Mouse (Mus musculus) limb, embryonic 12.5 days (tissue): ENCODE data around the gene Fam83e. TPM values are rescaled to one million over a fixed set of nuclear protein-coding genes. Genes with fewer than 3 reads are reported as not detected.

Source experiments
- ATAC-seq: fragments of 200-750 bp; cut with Nextera tagmentation; 2 replicates; pipeline ENCODE4 v1.8.0; 2017; ENCODE audit warnings: low read depth, moderate TSS enrichment; ENCODE audit not compliant: insufficient number of reproducible peaks, insufficient read depth, low FRiP score, low TSS enrichment
- H3K27ac ChIP-seq: fragments of 300-500 bp; sonication (generic); 2 replicates; pipeline ENCODE4 v1.5.1; 2016; ENCODE audit warnings: mild to moderate bottlenecking, moderate library complexity
- H3K27me3 ChIP-seq: fragments of 300-500 bp; sonication (generic); 2 replicates; pipeline ENCODE4 v1.6.1; 2016; ENCODE audit warnings: mild to moderate bottlenecking, moderate library complexity
- H3K36me3 ChIP-seq: fragments of 300-500 bp; sonication (generic); 2 replicates; pipeline ENCODE4 v1.6.1; 2016; ENCODE audit warnings: mild to moderate bottlenecking, moderate library complexity
- H3K4me1 ChIP-seq: fragments of 300-500 bp; sonication (generic); replicated peaks from 2 replicates; pipeline ENCODE4 v1.6.1; 2016
- H3K4me2 ChIP-seq: fragments of 300-500 bp; sonication (generic); 2 replicates; pipeline ENCODE4 v1.6.1; 2016; ENCODE audit warnings: mild to moderate bottlenecking, moderate library complexity
- H3K4me3 ChIP-seq: fragments of 300-500 bp; sonication (generic); replicated peaks from 2 replicates; pipeline ENCODE4 v1.5.1; 2016; ENCODE audit warnings: mild to moderate bottlenecking
- H3K9ac ChIP-seq: fragments of 300-500 bp; sonication (generic); replicated peaks from 2 replicates; pipeline ENCODE4 v1.6.1; 2016; ENCODE audit warnings: mild to moderate bottlenecking, moderate library complexity
- H3K9me3 ChIP-seq: fragments of 300-500 bp; sonication (generic); 2 replicates; pipeline ENCODE4 v1.6.1; 2016; ENCODE audit warnings: mild to moderate bottlenecking, moderate library complexity
- WGBS: fragments of 180-500 bp; shearing (Covaris S2); methylation state at CpG from one replicate; pipeline ENCODE4 v1.1.7; 2016; 5-methylcytosine and 5-hydroxymethylcytosine counted together
- polyA plus RNA-seq: library from polyadenylated mRNA; unstranded; fragments of >200 nt; fragmentation: Nextera tagmentation; extraction: Ambion mirVana; gene quantifications from 2 replicates; pipeline ENCODE4 v1.2.1, GENCODE M21; 2016

Fam83e gene
- polyA plus RNA-seq, 1 experiment from 2014 or later = 1.3 TPM

DNA sequence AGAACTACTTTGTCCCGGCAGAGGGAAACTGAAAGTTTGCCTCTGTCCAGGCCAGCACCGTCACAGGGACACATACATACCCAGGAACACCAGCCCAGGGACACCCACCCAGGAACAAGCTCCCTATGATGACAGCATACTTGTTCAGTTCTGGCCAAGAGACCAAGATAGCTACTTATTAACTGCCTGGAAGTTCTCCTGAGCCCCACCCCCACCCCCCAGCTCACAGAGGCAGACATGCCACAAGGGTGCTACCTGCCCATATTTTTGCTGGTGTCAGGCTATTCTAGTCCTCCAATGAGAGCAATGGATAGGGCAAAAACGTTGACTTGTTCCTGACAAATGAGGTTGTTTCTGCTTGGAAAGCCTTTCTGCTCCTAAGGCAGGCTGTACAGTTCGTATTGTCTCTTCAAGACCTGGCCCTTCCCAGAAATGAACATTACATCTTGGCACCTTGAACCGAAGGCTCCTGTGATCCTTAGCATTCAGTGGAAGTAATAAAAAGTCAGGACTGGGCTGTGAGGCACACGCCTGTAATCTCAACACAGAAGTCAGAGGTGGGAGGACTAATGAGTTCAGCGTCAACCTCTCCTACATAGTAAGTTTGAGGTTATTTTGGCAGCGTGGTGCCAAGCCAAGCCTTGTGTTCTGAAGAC is 49.5 kb downstream of the Fam83e start:
- no peak for ATAC-seq
- Histone ChIP-seq H3K36me3 (no peaks in the 10 kb centered on the region), H3K27me3 (peaks cover 7% of the 10 kb centered on the region; the same call in 1 of the 2 replicates), H3K4me3 (no peak overlapping the region), H3K9me3 (peaks cover 5% of the 10 kb centered on the region; the same call in 1 of the 2 replicates), H3K9ac (no peak overlapping the region), H3K4me2 (no peak overlapping the region), H3K4me1 (no peaks in the 10 kb centered on the region), H3K27ac (no peak overlapping the region)
- 68% methylated on average over 8 of the region's 8 CpGs for WGBS

DNA sequence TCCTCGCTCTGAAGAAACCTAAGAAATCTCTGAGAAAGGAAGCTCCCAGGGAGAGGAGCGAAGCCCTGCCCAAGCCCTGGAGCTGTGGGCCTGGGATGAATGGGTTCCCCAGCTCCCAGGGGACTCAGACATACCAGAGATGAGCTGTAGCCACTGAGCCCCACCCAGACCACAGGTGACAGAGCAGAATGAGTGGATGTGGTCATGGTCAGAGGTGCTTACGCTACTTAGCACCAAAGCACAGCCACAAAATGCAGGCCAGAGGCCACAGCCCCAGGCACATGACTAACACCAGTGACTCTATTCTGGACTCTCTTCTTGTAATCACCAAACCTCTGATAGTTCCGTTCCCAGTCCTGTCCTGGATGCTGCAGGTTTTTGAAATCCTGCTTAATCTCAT is 50.1 kb downstream of the Fam83e start:
- no peak overlapping the region for H3K27ac ChIP-seq
- peaks cover 7% of the 10 kb centered on the region; the same call in 1 of the 2 replicates for H3K27me3 ChIP-seq
- no peaks in the 10 kb centered on the region for H3K4me1 ChIP-seq
- H3K9me3 ChIP-seq = peaks cover 5% of the 10 kb centered on the region; the same call in 1 of the 2 replicates
- 64% methylated on average over 4 of the region's 4 CpGs for WGBS
- ATAC-seq = no peak
- no peak overlapping the region for H3K4me2 ChIP-seq
- no peaks in the 10 kb centered on the region for H3K36me3 ChIP-seq
- no peak overlapping the region for H3K9ac ChIP-seq
- no peak overlapping the region for H3K4me3 ChIP-seq

DNA sequence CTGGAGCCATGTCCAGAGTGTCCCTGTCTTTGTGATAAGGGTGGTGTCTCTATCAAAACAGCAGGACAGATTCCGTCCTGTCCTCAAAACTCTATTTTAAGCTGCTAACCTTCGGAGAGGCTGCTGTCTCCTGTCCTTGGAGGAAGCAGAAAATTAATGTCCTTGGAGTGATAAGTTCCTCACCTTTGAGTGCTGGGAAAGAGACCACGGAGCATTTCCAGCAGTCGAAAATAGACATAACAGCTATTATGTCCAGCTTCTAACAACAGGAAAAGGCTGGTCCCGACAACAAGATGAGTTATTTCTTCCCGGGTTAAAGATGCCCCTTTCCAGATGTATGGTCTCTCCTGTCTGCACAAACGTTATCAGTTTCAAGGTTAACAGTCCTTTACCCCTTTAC is 54.2 kb downstream of the Fam83e start:
- Histone ChIP-seq H3K4me3 (no peak overlapping the region), H3K9ac (no peak overlapping the region), H3K9me3 (no peaks in the 10 kb centered on the region), H3K27me3 (peaks cover 31% of the 10 kb centered on the region), H3K4me2 (no peak overlapping the region), H3K36me3 (no peaks in the 10 kb centered on the region), H3K4me1 (no peaks in the 10 kb centered on the region; the same call in 1 of the 2 replicates), H3K27ac (no peak overlapping the region)
- ATAC-seq = no peak
- 76% methylated on average over 7 of the region's 7 CpGs for WGBS

Other genes with a start within 250 kb of the Fam83e start
- 1.4 TPM in 2 replicates for gene Tulp2, start 239.3 kb upstream of the Fam83e start, polyA plus RNA-seq
- gene Gm45808, start 234.4 kb upstream of the Fam83e start, polyA plus RNA-seq = not detected in 2 replicates
- gene Dhdh, start 232.4 kb upstream of the Fam83e start, polyA plus RNA-seq = 3.2 and 3.3 TPM in 2 replicates
- 149 and 160 TPM in 2 replicates for gene Nucb1, start 210.8 kb upstream of the Fam83e start, polyA plus RNA-seq
- 26.0 and 27.1 TPM in 2 replicates for gene Ppp1r15a, start 194.9 kb upstream of the Fam83e start, polyA plus RNA-seq
- 1.4 TPM in 2 replicates for gene Plekha4, start 194.9 kb upstream of the Fam83e start, polyA plus RNA-seq
- gene Hsd17b14, start 166.3 kb upstream of the Fam83e start, polyA plus RNA-seq = 0.55 and 1.1 TPM in 2 replicates
- 50.4 and 56.5 TPM in 2 replicates for gene Bcat2, start 151.1 kb upstream of the Fam83e start, polyA plus RNA-seq
- gene Fgf21, start 105.7 kb upstream of the Fam83e start, polyA plus RNA-seq = not detected in 2 replicates
- gene Fut1, start 103.9 kb upstream of the Fam83e start, polyA plus RNA-seq = not detected in 2 replicates
- 0.13 and 0.17 TPM in 2 replicates for gene Izumo1, start 99.4 kb upstream of the Fam83e start, polyA plus RNA-seq
- 11.7 and 13.4 TPM in 2 replicates for gene Rasip1, start 93.7 kb upstream of the Fam83e start, polyA plus RNA-seq
- gene Mamstr, start 81.2 kb upstream of the Fam83e start, polyA plus RNA-seq = 5.7 and 5.9 TPM in 2 replicates
- 0.15 TPM in 2 replicates for gene Fut2, start 54.8 kb upstream of the Fam83e start, polyA plus RNA-seq
- gene Ntn5, start 37.2 kb upstream of the Fam83e start, polyA plus RNA-seq = 0.13 and 0.23 TPM in 2 replicates
- gene Sec1, start 26.8 kb upstream of the Fam83e start, polyA plus RNA-seq = 0.40 and 0.74 TPM in 2 replicates
- 8.8 and 12.6 TPM in 2 replicates for gene Car11, start 21.4 kb upstream of the Fam83e start, polyA plus RNA-seq
- 6.4 and 8.5 TPM in 2 replicates for gene Dbp, start 16.1 kb upstream of the Fam83e start, polyA plus RNA-seq
- gene Rpl18, start 5.8 kb upstream of the Fam83e start, polyA plus RNA-seq = 990 and 1,038 TPM in 2 replicates
- gene Sphk2, start 3.2 kb upstream of the Fam83e start, polyA plus RNA-seq = 32.5 TPM in 2 replicates
- not detected in 2 replicates for gene Spaca4, start 4.6 kb downstream of the Fam83e start, polyA plus RNA-seq
- 3.4 and 4.9 TPM in 2 replicates for gene Lmtk3, start 62.5 kb downstream of the Fam83e start, polyA plus RNA-seq
- gene Sult2b1, start 63.5 kb downstream of the Fam83e start, polyA plus RNA-seq = 1.6 and 1.9 TPM in 2 replicates
- gene Cyth2, start 93.4 kb downstream of the Fam83e start, polyA plus RNA-seq = 171 and 175 TPM in 2 replicates
- 1.6 and 2.2 TPM in 2 replicates for gene Kcnj14, start 103.6 kb downstream of the Fam83e start, polyA plus RNA-seq
- gene Grwd1, start 109.7 kb downstream of the Fam83e start, polyA plus RNA-seq = 75.4 and 78.0 TPM in 2 replicates
- 50.0 and 65.6 TPM in 2 replicates for gene Kdelr1, start 151.6 kb downstream of the Fam83e start, polyA plus RNA-seq
- 0.35 and 0.37 TPM in 2 replicates for gene Grin2d, start 157.2 kb downstream of the Fam83e start, polyA plus RNA-seq
- 0.41 and 0.65 TPM in 2 replicates for gene Syngr4, start 175.5 kb downstream of the Fam83e start, polyA plus RNA-seq
- gene Tmem143, start 175.7 kb downstream of the Fam83e start, polyA plus RNA-seq = 5.0 and 6.0 TPM in 2 replicates
- 58.4 and 59.0 TPM in 2 replicates for gene Emp3, start 200.2 kb downstream of the Fam83e start, polyA plus RNA-seq
- gene Ccdc114, start 202.9 kb downstream of the Fam83e start, polyA plus RNA-seq = 4.3 and 5.2 TPM in 2 replicates